Mouse (Mus musculus) ovary, adult 10 weeks (tissue): ENCODE data around the gene C5ar2. TPM values are rescaled to one million over a fixed set of nuclear protein-coding genes. Genes with fewer than 3 reads are reported as not detected.

Experiments
- polyA plus RNA-seq: library from polyadenylated mRNA; stranded (reverse); fragments of 350-450 nt; fragmentation: Illumina TruSeq; extraction: RNeasy Lipid Tissue Mini Kit (QIAGEN cat#74804); gene quantifications from one replicate; pipeline ENCODE4 v1.2.3, GENCODE M21; 2014

The C5ar2 gene
- polyA plus RNA-seq = 0.46 TPM

GRCm38 (mm10) chr7:16244067-16244466, at the start of gene C5ar2:
Gene C5ar2 (minus strand): TSS chr7:16244154.

DNA sequence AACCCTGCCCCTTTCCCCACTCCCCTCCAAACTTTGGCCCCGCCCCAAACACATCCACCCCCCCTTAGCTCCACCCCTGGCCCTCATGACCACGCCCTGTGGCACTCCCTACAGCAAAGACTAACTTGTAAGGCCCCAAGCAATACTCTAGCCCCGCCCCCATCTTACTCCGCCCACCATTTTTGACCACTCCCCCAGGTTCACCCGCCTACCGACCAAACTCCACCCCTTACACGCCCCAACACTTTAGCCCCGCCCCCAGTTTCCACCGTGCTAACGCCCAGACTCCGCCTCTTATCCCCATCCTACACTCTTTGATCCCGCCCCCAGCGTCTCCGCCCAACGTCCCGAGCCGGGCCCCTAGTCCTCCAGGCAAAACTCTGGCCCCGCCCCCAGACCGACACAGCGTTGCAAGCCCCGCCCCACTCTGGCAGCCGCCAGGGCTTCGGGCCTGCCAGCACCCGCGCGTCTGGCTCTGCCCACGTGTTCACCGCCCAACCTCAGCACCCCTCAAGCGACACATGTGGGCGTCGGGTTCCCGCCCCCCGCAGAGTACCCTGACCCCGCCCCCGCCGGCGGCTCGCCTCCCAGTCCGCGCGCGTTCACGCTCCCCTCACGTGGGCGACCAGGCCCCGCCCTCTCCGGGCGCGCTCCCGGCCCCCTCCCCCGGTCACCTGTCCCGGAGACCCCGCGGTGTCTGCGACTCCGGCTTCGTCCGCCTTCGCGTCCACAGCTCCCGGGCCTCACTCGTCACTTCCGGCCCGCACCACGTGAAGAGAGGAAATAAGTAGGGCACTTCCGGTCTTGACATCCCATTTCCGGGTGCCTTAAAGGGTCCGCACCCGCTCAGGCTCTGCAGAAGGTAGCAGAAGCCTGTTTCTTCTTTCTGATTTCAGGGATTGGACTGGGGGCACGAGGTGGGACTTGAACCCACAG, 42.3 kb upstream of the C5ar2 start, which contains the start of gene Ccdc9:
Gene Ccdc9 (minus strand): TSS at position 770 of the 936 bp plus-strand sequence.

GRCm38 (mm10) chr7:16273081-16273765, 29.3 kb upstream of the C5ar2 start, which contains the start of gene Inafm1:
Gene Inafm1 (minus strand): TSS chr7:16273617.

DNA sequence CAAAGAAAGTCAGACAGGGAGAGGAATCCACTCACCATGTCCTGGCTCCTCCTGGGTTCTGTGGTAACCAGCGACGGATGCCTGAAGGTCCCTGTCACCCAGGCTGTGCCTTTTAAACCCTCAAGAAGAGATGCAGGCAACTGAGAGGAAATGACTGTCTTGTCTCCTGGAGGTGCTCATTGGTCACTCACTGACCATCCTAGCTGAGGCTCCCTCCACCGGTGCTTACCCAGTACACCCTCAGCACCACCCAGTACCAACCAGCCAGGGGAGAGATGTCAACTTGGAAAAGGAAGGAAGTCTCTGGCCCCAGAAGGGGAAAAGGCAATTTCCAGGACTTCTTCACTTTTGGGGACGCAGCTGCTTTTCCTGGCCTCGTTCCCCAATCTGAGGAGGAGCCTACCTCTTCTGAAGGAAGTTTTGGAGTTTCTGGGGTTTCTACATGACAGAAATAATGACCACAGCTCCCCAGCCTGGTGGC, 15.2 kb upstream of the C5ar2 start, which contains the start of gene C5ar1:
Gene C5ar1 (minus strand): TSS at position 431 of the 481 bp plus-strand sequence.

DNA sequence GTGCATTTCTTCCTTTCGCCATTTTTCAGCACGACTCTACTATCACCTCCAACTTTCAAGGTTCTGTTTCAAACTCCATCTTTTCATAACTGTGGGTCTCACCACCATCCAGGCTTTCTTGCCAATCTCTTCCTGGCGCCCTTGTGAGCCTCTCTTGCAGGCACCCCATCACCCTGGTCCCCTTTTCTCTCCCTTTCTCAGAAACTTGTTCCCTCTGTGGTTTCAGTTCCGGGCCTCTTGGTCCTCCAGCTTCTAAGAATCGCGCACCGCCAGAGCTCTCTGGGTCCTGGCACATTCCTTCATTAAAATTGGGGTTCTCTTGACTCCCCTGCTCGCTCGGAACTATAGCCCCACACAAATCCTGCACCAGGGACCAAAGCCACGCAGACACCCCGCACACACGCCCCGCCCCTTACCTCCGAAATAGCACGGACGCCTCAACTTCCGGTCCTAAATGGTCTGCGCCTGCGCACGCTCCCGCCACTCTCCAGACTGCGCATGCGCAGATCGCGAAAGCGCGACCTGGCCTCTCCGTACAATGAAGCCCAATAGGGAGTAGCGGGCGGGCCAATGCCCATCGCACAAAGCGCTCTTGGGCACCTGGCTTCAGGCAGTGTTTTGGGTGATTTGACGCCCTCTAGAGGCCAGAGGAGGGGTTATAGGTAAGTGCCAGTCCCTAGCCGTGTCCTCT, 22.2 kb downstream of the C5ar2 start, which contains the start of gene Dhx34:
Gene Dhx34 (minus strand): TSS at position 456 of the 691 bp plus-strand sequence.

Other genes starting within 250 kb of the C5ar2 start
- 0.77 TPM for gene Bicra, start 196.2 kb downstream of the C5ar2 start, polyA plus RNA-seq
- 0.11 TPM for gene Zfp541, start 182.3 kb downstream of the C5ar2 start, polyA plus RNA-seq
- gene Napa, start 145.7 kb downstream of the C5ar2 start, polyA plus RNA-seq = 20.8 TPM
- gene Kptn, start 124.3 kb downstream of the C5ar2 start, polyA plus RNA-seq = 3.8 TPM
- 0.20 TPM for gene Slc8a2, start 114.3 kb downstream of the C5ar2 start, polyA plus RNA-seq
- gene Meis3, start 69.1 kb downstream of the C5ar2 start, polyA plus RNA-seq = not detected
- 0.23 TPM for gene Dhx34, start 22.1 kb downstream of the C5ar2 start, polyA plus RNA-seq
- 4.9 TPM for gene C5ar1, start 15.4 kb upstream of the C5ar2 start, polyA plus RNA-seq
- gene Inafm1, start 29.5 kb upstream of the C5ar2 start, polyA plus RNA-seq = 2.3 TPM
- 15.1 TPM for gene Ccdc9, start 42.6 kb upstream of the C5ar2 start, polyA plus RNA-seq
- gene Bbc3, start 64.2 kb upstream of the C5ar2 start, polyA plus RNA-seq = not detected
- 78.9 TPM for gene Sae1, start 143.7 kb upstream of the C5ar2 start, polyA plus RNA-seq
- 6.2 TPM for gene Zc3h4, start 156.8 kb upstream of the C5ar2 start, polyA plus RNA-seq
- not detected for gene Tmem160, start 208.6 kb upstream of the C5ar2 start, polyA plus RNA-seq
- not detected for gene Npas1, start 233.6 kb upstream of the C5ar2 start, polyA plus RNA-seq